Mouse (Mus musculus) activated CD4-positive, CD25-positive, alpha-beta regulatory T cell, adult 4 months (primary cell): Measurements from ENCODE around the gene Bloc1s4. TPM values are rescaled to one million over a fixed set of nuclear protein-coding genes. Genes with fewer than 3 reads are reported as not detected.

Source experiments
- ATAC-seq: one replicate; pipeline ENCODE4 v1.8.0; 2017
- polyA plus RNA-seq, 2 experiments: library from polyadenylated mRNA; unstranded; fragments of 100-300 nt; shearing (Covaris generic); gene quantifications; one replicate each; pipeline ENCODE4 v1.2.1; 2017

Bloc1s4 gene
- polyA plus RNA-seq = 1 to 10 TPM in 1 of 2 experiments, under 1 TPM in 1; 0.95 to 1.6 TPM

DNA sequence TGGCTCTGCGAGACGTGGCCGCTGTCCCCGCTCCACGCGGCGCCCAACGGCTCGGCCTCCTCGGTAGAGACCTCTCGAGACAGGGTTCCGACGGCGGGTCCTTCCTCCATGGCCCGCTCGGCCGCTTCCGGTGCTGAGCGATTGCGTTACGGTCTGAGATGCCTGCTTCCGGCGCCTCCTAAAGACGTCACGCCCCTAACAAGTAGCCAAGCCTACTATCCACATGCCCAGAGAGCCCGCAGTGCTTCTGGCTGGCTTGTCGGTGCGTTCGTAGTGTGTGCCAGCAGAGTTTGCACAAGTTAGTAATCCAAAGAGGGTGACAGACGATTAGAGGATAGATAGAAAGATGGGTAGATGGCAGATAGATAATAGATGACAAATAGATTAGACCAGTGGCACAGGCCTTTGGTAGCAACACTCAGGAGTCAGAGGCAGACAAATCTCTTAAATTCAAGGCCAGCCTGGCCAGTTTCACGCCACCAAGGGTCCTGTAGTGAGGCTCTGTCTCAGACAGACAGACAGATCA lies at the start of gene Bloc1s4:
Gene Bloc1s4 (minus strand): TSS at position 115 of the 526 bp plus-strand sequence.
- peak; percentile 95 for ATAC-seq

DNA sequence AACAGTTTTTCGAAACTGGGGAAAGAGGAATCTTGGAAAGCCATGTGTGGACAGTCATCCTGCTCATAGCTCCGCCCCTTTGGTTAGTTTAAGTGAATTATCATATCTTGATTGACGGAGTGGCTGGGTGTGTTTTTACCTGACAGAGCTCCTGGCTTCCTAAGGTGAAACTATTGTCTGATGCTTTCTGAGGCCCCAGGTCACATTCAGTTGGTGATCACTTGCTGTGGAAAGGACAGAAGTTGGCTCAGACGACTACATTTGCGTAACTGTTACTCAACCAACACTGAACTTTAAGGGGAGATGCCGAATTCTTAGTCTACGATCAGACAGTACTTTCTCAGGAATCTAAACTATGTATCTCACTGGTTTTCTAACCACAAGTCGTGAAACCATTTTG lies 48.8 kb upstream of the Bloc1s4 start:
- no peak for ATAC-seq

DNA sequence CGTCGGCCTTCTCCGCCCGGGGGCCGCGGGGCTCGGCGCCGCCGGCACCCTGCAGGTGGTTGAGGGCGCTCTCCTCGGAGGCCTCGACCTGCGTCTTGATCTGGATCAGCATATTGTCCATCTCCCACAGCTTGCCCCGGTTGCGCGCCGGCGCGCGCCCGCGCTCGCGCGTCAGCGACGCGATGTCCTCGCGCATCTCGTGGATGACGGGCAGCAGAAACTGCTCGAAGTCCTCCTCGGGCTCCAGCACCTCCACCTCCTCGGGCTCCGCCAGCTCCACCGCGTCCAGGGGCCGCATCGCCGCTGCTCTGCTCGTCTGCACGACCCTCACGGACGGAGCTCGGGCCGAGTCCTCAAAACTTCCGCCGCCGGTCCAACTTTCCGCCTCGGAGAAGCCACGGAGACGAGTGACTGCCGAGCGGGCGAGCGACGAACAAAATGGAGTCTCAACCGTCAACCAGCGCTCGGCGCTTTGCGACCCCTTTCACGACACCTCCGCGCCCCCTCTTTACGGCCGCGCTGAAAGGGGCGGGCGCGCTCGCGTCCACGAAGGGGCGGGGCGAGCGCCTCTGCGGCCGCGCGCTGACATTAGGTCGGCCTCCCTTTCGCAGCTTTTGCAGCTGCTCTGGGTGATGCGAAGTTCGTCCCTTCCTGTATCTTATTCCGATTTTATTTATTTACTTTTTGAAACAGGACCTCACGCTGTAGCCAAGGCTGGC lies 48.0 kb upstream of the Bloc1s4 start, which contains the start of gene Mrfap1:
Gene Mrfap1 (minus strand): TSS at position 477 of the 719 bp plus-strand sequence.
- ATAC-seq = peak; percentile 67

DNA sequence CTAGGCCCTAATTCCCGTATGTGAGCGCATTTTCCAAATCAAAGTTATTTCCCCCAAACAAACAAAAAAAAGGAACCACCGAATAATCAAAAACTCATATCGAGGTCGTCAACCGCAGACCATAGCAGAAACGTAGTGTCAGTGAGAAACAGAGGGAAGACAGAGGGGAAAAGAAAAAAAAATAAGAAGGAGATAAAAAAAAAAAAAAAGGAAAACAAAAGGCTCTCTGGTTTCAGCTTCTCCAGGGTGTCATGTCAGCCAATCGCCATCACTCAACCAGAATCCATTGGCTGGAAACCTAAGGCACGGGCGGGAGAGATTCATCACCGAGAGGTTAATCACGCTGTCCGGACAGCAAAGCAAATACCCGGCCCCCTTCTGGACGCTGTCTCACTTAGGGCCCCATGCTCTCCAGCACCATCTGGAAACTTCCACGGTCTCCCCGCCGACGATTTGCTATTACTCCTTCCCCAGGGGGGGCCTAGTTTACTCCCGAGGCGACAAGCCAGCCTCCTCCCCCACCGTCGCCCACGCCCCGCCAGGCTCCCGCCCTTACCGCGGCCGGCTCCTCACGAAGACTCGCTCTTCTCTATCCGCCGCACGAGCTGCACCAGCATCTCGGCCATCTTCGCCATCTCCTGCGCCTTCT lies 47.3 kb upstream of the Bloc1s4 start:
- ATAC-seq = peak; percentile 38

DNA sequence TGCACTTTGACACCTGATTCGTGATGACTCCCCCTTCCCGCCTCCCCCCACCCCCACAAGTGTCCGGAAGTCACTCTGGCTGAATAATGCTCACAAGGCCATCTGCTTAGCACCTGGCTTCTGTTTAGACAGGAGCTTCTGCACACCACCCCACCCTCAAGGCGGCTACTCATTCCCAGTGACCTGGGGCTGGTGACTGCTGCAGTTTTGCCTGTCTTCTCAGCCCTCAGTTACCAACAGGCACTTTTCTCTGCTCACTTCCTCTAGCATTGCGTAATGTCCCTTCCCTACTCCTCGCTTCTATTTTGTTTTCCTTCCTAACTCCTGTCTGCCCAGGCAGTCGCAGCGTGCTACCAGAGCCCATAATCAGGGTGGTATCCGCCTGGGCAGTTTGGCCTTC lies 43.4 kb upstream of the Bloc1s4 start:
- no peak for ATAC-seq

DNA sequence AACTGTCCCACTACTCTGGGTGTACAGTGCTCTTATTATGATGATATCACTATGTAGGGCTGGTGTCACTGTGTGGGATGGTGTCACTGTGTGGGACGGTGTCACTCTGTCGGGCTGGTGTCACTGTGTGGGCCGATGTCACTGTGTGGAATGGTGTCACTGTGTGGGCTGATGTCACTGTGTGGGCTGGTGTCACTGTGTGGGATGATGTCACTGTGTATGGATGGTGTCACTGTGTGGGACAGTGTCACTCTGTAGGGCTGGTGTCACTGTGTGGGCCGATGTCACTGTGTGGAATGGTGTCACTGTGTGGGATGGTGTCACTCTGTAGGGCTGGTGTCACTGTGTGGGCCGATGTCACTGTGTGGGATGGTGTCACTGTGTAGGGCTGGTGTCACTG lies 37.6 kb upstream of the Bloc1s4 start:
- ATAC-seq = no peak

DNA sequence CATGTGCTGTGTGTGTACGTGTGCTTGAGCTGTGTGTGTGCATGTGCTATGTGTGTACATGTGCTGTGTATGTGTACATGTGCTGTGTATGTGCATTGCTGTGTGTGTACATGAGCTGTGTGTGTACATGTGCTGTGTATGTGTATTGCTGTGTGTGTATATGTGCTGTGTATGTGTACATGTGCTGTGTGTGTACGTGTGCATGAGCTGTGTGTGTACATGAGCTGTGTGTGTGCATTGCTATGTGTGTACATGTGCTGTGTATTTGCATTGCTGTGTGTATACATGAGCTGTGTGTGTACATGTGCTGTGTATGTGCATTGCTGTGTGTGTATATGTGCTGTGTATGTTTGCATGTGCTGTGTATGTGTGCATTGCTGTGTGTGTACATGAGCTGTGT lies 31.1 kb upstream of the Bloc1s4 start:
- ATAC-seq = no peak

DNA sequence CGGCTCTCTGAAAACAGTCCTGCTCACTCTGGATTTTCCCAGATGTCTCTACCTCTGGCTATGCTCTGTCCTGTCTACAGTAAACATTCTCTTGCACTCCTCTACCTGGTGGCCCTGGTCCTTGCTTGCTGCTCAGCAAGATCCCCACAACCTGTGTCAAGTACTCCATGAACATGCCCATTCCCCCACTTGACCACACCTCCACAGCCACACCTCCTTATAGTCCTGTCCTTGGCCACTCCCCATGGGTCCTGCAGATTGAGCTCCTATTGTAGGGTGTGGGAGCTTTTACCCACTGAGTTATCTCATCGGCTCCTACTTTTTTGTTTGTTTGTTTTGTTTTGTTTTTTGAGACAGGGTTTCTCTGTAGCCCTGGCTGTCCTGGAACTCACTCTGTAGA lies 30.5 kb upstream of the Bloc1s4 start:
- no peak for ATAC-seq

DNA sequence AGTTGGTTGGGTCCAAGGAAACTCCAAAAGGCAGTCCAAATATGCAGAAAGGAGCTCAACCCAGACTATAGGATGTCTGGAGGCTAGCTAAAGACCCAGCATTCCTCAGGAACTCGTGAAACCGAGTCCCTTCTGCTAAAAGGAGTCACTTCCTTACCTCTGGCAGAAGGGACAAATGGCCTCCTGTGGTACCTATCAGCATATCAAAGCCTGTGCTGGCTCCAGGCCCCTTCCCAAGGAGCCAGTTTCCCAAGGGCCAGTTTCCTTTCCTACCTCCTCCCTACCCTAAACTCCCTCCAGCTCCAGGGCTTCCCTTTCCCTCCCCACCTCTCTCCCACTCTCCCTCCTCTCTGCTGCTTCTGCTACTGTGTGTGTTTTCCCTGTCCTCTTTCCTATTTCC lies 28.7 kb upstream of the Bloc1s4 start:
- no peak for ATAC-seq

DNA sequence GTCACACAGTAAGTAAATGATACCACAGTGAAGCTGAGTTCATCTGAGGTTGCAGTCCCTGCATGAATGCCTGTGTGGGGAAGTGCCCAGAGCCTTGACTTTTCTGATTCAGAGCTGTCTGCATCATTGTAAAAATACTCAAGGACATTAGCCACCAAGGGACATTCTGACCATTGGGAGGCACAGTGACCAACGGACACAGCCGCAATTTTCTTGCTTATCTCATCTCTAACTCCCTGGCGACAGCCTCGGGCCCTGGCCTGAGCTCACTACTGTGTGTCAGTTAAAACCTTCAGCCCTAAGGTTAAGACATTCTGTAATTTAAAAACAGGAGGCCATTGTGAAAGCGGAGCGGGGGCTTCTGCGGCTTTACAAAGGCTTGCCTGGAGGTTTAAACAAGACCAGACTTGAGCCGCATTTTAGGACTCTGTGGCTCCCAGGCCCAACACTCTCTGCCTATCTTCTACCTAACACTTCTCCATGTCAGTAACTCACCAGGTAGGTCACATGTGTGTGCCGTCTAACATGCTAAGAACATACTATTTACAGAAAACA lies 27.6 kb upstream of the Bloc1s4 start:
- no peak for ATAC-seq

DNA sequence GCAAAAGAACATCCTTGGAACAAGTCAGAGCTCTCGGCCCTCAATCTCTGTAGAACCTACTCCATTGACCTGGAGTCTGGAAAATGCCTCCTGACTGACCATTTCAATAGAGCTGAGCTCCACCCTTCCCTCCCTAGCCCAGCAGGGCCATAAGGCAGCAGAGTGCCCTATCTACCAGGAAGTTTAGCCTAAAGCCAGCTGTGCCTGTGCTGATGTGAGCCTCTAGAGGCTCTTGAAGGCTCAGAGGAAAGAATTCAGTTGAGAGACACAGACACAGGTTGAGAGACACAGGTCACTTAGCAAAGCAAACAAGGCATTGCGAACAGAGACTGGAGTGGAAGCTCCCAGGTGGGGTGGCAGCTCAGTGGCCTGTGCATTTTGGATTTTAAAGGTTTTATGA lies 26.9 kb upstream of the Bloc1s4 start:
- no peak for ATAC-seq

DNA sequence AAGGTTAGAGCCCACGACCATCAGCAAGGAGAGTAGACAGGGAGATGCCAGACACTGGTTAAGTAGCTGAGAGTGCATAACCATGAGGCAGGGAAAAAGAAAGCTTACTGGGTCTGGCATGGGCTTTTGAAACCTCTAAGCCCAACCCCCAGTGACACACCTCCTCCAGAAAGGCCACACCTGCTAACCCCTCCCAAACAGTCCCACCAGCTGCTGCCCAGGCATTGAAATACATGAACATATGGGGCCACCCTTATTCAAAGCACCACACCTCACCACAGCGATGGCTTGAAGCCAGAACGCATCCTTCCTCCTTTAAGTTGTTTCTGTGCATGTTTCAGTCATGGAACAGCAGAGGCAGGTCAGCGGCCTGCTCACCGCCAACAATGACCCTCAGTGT lies 24.1 kb upstream of the Bloc1s4 start:
- no peak for ATAC-seq

DNA sequence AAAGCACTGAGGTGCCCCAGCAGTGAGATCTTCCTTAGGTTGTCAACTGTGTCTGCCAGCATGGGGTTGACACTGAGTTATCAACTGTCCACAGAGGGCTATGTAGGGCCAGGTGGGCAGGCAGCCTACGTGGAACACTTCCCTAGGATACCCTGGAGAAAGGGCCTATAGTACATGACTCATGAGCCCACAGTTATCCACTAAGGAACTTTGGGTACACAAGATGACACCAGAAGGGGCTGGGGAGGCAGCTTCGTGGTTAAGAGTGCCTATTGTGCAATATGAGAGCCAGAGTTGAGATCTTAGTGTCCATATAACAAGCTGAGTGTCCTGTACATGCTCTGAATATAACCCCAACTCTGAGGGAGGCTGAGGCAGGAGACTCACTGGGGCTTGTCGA lies 21.2 kb upstream of the Bloc1s4 start:
- no peak for ATAC-seq

DNA sequence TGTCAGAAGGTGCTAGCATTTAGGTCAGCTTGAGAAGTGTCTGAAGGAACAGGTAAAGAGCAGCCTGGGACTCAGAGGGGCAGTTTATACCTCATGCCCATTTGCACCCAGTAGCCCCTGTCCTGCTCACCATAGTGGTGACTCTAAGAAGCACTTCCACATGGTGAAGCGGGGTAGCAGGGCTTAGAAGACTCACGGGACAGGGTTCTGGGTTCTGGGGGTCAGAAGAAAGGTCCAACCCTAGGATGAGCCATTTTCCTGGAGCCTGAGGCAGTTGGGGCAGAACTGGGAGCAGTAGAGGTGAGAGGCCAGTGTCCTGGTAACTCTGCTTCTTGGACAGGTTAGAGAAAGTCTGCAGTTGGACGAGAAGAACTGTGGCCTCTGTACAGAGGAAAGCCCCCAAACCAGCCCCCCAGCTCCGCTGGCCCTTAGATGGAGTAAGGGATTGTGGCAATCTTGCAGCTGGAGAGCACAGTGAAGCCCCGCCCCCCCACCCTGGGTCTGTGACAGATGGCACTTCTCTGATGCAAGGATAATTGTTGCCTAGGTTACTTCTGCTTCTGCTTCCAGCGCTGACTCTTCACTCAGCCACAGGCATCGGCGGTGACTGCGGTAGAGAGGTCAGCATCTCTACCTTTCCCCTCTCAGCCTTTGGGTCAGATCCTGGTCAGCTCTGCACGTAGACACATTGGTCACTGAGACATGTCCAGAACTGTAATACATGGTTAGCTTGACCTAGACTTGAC lies 18.7 kb upstream of the Bloc1s4 start:
- ATAC-seq = no peak

DNA sequence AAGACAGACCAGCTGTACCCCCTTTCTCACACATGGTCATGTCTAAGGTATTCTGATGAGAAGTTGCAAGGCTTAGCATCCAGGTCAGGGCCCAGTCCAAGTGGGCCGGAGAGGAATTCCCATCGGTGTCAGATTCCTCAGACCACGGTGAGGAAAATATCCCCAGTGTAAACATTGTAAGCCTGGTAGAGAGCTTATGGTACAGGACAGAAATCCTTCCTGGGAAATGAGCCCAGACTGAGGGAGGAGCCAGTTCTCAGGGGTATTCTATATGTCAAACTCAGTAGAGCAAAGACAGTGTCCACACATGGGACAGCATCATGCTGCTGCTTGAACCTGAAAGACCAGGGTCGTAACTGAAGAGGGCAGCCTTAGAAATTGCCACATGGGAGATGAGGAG lies 11.4 kb upstream of the Bloc1s4 start:
- ATAC-seq = no peak

DNA sequence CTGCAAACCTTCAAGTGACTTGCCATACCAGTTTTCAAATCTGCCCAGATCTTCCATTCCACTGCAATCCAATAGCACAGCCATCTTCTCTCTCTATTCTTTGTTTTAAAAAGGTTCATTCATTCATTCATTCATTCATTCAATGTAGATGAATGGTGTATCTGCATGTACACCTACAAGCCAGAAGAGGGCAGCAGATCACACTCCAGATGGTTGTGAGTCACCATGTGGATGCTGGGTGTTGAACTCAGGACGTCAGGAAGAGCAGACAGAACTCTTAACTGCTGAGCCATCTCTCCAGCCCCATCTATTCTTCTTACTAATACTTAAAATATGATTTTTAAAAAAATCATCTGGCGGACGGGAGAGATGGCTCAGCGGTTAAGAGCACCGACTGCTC lies 8.6 kb upstream of the Bloc1s4 start:
- peak; percentile 52 for ATAC-seq

DNA sequence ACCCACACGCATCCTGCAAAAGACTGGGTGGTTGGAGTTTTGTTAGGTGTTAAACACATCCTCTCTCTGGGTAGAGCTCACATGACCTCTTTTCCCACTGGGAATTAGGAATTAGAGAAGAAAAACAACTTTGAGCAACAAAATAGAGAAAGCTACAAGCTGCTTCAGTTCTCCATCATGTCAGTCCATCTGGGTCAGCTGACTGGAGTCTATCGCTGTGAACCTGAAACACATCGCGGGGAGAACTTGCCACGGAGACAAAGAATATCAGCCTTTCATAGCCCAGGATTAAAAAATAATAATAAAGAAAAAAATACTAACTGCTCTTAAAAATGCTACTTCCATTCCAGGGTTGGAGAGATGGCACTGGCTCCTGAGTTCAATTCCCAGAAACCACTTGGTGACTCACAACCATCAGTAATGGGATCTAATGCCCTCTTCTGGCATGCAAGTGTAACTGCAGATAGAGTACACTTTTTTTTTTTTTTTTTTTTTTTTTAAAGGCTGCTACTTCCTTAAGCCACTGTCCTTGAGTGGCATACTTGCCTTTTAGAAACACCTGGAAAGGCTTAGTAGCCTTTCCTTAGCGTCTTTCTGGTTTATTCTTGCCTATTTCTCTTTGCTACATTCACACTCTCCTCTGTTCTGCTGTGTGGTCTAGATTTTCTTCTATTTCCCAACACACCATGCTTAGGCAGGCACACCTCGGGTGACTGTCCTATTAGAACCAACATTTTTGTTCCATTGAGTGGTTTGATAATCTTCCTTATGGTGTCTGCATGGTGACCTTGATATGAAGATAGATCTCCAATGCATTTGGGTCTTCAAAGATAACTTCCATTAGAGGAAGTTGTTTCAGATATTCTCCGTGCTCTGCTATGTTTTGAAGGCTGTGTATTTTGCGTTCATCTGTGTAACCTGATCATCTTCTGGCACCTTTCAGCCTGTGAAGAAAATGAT lies 1.9 kb upstream of the Bloc1s4 start:
- no peak for ATAC-seq

DNA sequence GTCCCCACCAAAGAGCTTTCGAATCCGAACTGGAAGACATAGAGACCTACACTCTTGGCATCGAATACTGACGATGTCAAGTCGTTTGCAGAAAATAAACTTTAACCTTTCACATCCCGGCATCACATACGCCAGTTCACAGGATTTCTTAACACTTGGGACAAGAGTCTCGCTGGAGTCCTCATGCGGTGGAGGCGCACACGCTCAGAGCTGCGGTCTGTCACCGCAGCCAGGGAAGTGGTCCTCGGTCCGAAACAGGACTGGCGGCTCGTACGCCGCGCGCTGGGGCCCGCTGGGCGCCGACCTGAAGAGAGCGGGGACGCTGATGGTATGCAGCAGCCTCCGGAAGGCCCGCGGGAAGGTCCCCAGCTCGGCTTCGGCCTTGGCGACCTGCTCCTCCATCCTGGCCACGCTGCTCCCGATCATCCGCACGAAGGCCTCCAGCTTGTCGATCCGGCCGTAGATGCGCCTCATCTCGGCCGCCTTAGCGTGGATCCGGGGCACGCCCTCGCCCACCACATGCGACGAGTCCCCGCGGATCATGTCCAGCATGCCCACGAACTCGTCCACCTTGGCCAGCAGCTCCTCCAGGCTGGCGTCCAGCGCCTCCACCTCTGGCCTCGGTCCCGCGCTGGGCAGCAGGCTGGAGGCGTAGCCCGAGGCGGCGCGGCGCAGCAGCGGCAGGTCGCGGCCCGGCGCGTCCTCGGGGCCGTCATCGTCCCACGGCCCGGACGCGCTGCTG lies 485 bp downstream of the Bloc1s4 start:
- peak; percentile 16 for ATAC-seq

DNA sequence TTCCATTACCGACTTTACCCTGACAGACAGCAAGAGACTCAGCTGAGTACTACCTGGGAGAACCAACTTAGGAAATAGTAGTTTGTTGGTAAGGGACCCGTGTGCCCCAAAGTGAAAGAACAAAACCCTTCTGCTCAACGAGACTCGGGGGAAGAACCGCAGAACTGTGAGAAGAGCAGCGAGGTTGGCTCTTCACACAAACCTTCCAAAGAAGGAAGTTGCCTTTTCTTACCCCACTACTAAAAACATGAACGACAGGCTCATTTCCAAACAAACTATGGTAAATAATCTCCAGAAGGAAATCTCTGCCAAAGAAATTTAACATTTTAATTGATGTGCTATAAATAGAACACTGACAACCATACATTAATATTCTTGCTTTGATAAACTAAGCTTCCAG lies 1.4 kb downstream of the Bloc1s4 start:
- no peak for ATAC-seq

DNA sequence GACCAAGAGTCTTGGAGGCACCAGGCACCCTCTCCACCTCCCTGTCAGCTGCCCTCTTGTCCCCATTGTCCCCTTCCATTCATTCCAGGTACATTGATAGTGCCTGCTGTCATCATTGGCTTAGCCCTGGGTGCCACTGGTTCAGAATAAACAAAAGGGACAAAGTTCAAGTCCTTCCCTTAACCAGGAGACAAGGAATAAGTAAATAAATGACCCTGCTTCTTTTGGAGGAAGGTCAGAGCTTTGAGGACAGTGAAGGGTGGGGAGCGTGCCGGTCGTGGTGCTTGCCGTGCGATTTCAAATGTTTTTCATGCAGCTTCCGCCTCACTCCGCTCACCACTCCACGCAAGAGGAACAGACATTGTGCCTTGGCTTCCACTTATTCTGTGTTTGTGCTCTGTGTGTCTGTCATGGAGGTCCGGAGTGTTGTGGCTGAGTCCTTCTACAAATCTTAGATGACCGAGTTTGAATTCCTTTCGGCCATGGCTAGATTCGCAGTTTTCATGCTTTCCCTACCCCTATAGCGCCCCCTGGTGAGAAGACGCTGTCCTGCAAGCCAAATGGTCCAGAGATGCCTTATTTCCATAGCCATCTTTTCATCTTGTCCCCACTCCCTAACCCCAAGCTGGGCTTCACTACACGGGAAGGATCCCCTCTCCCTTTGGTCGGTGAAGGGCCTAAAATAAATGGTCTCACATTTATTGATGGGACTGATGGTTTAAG lies 6.2 kb downstream of the Bloc1s4 start:
- peak; percentile 67 for ATAC-seq
